Mouse (Mus musculus) megakaryocyte-erythroid progenitor cell, adult 5-6 weeks (primary cell): ENCODE measurements around the gene Eno3. TPM values are rescaled to one million over a fixed set of nuclear protein-coding genes. Genes with fewer than 3 reads are reported as not detected.

Experiments
- ATAC-seq: replicated peaks from 2 replicates; pipeline ENCODE4 v1.8.0; 2016; ENCODE audit warnings: mild to moderate bottlenecking, inconsistent platforms; ENCODE audit not compliant: severe bottlenecking, poor library complexity, low FRiP score, low TSS enrichment
- total RNA-seq, 2 experiments: library from RNA; stranded (forward) in 1 of 2; stranded (reverse) in 1 of 2; fragments of 200-1000, 215-1000 nt in 1 of 2; fragments of >200 nt in 1 of 2; fragmentation: Nextera tagmentation in 1 of 2; gene quantifications; 2 replicates each; pipeline ENCODE4 v1.2.3; 2014 to 2017

Eno3 gene
- total RNA-seq, 2 experiments from 2014 or later = 16.5 to 33.7 TPM

DNA sequence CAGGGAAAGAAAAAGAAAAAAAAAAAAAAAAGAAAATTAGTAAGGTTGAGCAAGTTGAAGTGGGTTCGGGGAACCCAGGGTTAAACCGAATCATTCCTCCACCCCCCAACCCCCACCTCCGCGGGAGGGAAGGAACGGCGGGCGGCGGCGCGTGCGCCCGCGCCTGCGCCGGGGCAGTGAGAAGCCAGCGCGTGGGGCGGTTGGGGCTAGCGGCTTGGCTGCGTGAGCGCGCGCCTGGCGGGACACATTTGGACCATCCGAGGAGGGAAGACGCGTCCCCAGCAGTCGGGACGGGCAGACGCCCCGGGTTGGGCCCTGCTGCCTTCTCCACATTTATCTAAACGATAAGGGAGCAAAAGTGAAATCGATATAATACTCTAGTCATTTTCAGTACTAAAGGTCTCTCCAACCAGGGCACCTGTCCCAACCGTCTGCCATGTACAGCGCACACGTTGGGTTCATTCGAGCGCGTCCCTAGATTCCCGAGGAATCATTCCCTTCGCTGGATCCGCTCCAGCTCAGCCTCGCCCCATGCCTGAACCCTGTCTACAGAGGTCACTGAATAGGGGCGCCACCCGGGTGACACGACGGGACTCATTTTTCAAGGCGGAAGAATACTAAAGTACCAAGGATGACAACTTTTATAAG lies 2.0 kb upstream of the Eno3 start:
- ATAC-seq = peak; percentile 33

DNA sequence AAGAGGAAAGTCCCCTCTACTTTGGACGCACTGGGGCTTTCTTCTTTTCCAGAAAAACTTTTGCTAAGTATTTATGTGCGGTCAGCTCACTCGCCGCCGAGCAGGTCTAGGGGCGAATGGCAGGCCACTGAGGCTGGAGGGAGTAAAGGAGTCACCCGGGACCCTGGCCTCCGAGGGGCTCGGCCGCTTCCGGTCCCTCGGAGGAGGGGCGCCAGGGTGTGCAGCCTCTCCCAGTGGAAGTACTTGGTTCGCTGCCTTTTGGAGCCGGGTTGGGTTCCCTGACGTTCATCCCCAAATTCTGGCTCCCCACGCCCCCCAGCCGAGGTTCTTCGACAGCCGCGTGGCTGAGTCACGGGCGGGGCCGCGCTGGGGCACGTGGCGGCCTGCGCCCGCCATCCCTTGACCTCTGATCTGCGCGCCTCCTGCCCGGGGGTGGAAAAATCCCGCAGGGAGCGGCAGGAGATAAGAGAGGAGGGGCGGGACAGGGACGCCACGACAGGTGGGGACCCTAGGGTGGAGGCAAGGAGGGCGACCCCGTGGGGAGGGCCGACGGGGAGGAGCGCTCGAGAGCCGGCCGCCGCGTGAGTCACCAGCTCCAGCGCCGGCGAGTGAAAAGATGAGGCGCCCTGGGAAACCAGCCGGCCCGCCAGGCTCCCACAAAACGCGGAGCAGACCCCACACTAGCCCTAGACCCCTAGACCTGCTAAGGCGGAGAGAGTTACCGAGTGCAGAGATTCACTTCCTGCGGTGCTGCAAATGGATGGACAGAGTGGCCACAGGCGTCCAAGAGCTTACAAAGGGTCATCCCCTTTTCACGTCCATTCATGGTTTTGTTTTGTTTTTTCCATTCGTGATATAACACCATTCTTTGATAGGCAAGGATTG lies 1.2 kb upstream of the Eno3 start:
- ATAC-seq = no peak

DNA sequence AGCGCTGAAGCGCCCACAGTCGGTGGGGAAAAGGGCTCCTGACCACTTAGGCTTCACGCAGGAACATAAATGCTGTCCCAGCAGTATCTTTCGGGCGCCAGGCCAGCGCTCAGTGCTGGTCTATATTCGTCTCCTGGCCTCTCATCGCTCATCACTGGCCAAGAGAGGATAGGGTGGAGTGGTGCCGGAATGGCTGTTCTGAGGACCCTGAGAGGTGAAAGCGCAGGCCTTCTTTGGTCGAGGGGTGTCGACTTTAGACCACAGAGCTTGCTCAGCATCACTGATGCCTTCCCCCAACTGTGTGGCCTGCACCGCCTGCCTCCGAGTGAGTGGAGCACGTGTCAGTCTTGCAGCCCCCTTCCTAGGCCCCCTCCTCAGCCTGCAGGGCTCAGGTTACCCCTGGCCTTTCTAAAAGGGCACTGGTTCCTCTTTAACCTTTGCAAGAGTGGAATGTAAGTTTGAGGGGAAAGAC lies 510 bp upstream of the Eno3 start:
- no peak for ATAC-seq

DNA sequence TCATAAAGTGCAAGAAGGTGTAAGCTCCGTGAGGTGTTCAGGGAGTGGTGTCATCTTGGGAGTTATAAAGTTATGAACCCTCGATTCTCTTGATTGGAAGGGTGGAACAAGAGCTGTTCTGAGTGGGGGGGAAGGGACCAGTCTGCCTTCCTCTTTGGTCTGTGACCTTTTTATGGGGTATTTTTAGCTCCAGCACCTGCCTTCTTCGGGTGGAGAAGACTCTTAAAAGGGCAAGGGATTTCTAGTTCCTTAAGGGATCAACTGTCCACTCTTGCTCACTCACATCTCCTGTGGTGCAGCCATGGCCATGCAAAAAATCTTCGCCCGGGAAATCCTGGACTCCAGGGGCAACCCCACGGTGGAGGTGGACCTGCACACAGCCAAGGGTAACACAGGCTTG lies 571 bp downstream of the Eno3 start:
- ATAC-seq = no peak

DNA sequence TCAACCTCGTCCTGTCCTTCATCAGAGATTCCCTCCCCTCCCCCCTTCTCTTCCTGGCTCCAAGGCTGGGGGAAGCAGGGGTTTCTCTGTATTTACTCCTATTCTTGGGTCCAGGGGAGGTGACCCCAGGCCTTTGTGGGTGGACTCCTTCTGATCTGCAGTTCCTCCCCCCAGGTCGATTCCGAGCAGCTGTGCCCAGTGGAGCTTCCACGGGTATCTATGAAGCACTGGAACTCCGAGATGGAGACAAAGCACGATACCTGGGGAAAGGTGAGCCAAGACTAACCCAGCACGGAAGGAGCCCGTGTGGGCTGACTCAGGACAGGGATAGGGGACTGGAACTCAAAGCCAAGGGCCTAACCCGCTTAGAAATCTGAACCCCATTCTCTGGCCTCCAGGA lies 989 bp downstream of the Eno3 start:
- ATAC-seq = no peak

DNA sequence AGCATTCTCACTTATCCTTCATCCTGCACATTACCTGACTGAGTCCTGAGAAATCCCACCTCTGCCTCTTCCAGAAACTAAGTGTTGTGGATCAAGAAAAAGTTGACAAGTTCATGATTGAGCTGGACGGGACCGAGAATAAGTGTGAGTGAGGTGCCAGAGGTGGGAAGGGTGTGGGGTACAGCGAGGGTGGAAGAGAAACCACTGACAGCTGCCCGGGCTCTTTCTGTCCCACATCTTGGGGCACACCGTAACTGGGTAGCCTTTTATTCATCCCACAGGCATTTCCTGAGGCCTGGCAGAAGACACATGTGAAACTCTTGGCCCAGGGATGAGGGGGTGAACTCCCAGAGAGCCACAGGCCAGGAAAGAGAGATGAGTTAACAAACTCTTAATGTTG lies 1.5 kb downstream of the Eno3 start:
- no peak for ATAC-seq

DNA sequence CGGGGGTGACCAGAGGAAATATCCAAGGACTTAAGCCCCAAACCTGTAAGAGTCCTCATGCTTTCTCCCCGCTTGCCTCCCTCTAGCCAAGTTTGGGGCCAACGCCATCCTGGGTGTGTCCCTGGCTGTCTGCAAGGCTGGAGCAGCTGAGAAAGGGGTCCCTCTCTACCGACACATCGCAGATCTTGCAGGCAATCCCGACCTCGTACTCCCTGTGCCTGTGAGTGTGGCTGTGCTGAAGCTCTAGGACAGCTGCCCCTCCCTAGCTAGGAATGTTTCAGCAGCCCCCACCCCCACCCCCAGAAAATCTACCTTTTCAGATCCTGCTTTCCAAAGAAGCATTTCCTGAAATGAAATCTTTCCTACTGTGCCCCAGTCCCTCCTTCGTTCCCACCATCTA lies 1.9 kb downstream of the Eno3 start:
- ATAC-seq = no peak

DNA sequence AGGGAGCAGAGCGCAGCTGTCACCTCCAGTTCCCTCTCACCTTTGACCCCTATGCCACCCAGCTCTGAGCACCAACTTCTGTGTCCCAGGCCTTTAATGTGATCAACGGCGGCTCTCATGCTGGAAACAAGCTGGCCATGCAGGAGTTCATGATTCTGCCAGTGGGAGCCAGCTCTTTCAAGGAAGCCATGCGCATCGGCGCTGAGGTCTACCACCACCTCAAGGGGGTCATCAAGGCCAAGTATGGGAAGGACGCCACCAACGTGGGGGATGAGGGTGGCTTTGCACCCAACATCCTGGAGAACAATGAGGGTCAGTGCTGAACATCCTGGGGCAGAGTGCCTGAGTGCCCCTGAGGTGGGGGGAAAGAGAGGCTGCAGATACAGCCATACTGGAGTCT lies 3.6 kb downstream of the Eno3 start:
- no peak for ATAC-seq

DNA sequence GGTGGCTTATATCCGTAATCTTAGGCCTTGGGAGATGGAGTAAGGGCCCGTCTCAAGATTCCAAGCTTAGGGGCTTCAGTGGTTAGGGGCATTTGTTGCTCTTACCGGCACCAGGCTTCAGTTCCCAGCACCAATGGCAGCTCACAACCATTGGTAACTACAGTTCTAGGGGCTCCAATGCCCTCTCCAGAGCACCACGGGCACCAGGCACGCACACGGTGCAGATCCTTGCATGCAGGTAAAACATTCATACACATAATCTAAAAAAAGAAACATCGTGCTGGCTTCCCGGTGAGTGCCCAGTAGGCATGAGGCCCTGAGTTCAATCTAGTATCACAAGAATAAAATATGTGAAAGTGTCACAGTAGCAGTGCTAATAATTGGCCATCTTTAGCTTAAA lies 6.1 kb downstream of the Eno3 start:
- ATAC-seq = no peak

DNA sequence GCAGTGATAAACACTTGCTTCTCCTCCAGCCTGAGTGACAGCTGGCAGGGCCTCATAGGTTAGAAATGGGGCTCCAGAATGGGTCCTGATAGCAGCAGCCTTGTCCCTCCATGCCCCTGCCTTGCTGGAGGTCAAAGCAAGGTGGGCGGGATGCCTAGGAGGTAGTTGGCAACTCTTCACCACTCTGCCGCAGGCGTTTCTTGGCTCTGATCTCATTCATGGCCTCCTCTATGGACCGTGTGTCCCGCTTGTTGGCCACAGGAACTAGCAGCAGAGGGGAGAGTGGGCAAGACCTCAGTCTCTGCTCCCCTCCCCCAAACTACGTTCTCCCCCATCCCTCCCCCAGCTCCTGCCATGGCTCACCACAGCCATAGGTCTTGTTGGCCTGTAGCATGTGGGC lies 7.0 kb downstream of the Eno3 start:
- ATAC-seq = no peak

DNA sequence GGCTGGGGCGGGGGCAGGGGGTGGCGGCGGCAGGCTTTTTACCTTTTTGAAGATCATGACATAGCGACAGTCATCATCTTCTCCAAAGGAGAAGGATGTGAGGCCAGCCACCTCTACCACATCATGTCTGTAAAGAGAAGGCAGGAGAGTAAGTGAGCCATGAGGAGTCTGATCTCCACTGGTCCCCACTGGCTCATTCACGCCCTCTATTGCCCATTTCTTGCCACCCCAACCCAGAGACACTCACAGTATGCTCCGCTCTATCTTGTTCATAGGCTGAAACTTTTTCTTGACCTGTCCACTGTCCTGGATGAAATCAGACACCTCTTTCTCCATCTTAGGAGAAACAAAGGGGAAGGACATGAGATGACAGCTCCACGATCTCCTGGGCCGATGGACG lies 7.7 kb downstream of the Eno3 start:
- ATAC-seq = no peak

DNA sequence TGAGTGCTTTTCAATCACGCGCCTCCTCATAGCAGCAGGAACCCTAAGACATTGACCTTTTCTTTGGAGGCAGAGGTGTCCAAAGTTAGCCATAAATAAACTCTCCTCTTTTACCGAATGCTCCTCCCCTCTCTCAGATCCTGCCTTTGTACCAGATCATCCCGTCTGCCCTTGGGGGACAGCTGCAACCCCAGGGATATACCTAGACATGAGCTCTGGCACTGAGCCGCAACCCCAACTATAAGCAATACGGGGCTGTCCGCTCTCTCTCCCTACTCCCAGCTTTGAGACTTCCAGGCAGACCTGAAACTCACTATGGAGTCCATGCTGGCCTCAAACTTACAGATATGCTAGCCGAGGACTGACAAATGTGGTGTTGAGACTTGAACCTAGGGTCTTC lies 9.7 kb downstream of the Eno3 start:
- ATAC-seq = no peak

DNA sequence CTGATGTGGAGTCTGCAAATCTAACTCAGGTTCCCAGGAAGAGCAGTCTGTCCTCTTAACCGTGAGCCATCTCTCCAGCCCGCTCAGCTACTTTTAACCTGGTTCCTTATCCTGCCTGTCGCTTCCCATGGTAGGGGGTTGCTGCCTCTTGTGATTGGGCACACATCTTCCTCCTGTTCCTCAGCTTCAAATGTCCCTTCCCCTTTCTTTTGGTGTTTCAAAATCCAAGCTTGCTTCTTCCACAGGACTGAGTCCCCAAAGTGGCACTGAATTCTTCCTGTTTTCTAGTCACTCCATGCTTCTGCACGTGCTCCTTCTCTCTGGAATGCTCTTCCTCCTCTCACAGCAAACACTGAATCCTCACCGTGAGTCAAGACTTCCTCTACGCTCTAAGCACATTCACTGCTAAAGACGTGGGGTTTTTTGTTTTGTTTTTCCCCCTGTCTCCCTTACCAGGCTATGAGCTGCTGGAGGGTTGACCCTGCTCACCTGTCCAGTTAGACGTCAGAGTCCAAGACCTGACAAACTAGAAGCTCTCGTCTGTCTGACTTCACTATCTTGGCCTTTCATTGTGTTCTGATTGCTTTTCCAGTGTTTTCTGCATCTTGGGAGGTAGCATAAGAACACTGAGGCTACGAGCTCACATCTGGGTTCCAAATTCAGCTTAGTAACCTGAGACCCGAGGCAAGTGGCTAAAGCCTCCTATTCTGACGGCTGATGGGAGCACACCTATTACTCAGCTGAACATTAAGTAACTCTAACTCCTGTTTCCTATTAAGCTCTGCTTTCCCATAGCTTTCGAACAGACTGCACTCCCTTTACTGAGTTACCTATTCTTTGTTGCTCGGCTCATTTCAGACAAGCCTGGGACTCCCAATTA lies 10.5 kb downstream of the Eno3 start:
- ATAC-seq = no peak

DNA sequence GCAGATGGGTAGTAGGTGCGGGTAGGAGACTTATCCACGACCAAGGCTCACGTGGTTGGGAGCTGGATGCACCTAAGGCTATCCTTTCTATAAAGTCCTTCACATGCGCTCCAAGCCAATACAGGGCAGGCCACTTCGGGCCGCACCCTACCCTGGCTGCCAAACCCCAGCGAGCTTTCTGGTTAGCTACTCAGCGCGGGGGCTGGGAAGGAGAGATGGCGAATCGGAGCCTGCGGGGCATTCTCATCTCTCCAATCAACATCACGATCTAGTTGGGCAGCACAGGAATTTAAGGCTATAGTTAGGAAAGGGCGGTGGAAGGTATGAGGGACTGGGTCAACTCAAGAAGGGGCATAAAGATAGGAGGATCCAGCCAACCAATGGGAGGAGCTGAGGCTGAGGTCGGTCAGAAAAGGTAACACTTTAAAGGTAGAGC lies 11.4 kb downstream of the Eno3 start:
- ATAC-seq = no peak

DNA sequence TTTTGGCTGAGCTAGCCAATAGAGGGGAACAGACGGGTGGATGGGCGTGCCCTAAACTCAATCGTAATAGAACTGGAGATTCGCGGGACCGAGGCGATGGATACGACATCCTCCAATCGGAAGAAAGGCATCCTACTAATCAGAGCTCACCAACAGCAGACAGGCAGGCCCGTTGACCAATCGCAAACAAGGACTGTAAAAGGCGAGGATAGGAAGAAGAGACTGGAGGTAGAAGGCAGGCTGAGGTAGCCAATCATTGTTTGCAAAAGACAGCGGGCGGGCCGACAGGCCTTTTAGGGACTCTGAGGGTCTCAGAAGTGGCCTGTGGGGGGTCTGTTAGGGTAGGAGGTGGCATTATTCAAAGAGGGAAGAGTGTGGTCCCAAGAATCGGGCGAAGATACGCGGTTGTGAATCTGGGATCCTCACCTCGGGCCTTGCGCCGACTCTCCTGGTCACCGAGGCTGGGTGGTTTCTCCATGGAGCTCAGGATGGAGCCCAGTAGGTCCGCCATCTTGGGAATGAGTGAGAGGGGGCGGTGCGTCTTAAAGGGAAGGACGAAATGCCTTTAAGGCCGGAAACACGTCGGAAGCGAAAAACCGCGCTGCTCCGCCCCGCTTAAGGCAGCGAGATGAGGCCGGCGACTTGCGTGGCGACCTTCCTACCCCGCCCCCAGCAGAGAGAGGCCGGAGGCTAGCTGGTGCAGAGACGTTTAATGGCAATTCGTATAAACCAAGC lies 11.9 kb downstream of the Eno3 start, which contains the start of gene Spag7:
Gene Spag7 (minus strand): TSS at position 646 of the 735 bp plus-strand sequence.
- peak; percentile 87 for ATAC-seq

DNA sequence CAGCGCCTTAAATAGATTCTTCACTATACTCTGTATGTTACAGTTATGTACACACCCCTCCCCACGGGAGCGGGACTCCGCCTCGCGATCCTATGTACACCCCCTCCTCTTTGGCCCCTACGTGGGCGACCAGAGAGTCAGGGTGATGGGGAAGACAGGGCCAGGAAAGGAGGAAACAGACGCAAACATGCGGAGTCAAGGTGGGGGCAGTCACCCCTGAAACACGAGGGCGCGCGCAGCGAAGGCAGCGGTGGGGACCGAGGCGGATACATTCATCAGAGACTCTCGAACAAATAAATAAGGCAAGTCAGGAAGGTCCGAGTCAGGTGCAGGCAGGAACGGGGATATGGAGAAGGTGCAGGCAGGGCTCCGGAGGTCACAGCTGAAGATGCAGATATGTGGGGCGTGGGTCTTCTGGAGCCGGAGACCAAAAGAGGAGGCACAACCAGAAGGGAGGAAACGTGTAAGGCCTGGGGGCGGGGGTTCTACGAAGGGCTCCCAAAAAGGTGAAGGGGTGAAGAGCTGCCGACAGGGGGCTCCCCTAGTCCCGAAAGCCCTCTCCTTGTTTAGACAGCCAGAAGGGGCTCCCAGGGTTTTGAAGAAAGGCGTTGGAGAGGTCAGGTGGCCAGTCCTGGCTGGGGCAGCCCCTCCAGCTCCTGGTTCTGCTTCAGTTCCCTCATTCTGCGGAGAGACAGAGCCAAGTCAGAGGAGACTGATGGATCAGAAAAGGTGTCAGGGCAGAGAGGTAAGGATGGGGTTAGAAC lies 12.8 kb downstream of the Eno3 start:
- peak; percentile 48 for ATAC-seq

DNA sequence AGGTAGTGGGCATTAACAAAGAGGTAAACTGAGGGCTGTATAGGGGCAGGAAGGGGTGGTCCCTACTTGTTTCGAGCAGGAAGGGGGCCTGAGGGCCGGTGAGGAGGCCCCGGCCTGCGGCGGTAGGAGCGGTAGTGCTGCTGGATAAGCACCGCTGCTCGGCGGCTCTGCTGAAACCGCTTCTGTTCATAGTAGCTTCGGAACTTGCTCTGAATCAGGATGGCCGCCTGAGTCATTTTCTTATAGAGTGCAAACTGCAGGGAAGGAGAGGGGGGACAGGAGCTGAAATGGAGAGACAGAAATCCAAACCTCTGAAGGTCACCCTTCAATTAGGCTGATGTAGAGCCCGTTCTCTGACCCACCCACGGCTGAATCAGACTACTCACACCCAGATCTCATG lies 13.5 kb downstream of the Eno3 start:
- ATAC-seq = no peak

DNA sequence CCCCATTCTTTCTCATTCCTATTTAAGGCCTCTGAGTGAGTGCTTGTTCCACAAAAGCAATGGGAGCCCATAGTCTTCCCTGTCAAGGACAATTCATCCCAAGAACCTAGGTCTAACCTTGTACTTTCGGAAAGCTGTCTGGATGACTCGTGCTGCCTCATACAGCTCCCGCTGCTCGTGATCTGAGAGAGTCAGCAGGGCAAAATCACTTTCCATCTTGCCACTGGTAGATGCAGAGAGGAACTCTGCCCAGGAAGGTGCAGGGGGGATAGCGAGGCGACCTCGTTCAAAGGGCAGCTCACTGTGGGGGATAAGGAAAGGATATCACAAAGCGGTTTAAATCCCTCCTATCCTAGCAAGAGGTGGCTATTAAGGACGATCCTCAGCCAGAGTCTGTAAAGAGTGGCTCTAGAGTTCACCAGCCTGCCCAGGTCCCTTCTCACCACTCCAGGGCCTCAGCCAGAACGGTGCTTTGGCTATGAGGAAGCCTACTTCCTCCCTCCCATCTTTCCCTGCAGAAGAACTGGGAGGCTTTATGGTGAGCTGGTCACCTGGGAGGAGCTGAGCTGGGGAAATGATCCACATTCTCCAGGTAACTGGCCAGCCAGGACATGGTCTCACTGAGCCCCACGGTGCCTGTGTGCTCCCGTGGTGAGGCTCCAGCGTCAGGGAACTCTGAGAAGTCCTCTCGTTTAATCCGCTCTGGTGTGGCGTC lies 14.5 kb downstream of the Eno3 start:
- ATAC-seq = no peak
